Mouse (Mus musculus) adrenal gland, adult (tissue): Measurements from ENCODE around the gene Bcor.
A peak's percentile ranks its signal among the peaks of the same experiment; 100 is the strongest.

Source experiments
- DNase-seq, 2 experiments: peaks; one replicate each; pipeline ENCODE4 v3.0.0; 2022 to 2023; ENCODE audit warnings: low spot score in 1 of 2; ENCODE audit not compliant: inconsistent age in 2 of 2

The Bcor gene

DNA sequence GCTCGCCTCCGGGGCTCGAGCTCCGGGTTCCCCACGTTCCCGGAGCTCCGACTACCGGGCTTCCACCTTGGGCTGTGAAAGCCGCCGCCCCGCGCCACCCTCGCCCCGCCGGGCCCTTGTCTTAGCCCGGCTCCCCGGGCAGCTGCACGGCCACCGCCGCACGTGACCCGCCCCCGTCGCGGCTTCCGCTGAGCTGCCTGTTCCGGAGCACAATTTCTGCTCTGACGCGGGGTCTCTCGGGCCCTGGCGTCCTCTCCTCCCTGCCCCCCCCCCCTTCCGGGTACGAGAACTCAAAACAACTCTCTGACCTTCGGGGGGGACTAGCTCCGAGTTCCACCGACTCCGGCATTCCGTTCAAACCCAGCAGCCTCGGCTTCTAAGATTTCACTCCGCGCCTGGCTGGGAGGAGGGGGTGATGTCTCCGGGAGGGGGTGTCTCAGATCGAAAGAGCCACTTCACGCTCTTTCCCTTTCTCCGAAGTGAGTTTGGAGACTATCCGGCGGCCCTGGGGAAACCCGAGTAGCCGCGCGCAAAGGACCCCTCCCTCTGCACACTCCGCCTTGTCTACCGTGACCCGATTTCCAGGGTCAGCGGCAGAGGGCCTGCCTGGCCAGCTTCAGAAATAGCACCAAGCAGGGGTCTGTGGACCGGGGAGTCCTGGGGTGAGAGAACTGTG, at the start of gene Bcor:
Bcor (minus strand) TSS at position 375 of the 676 bp plus-strand sequence.
- DNase-seq = peak; percentile 66 to 82

DNA sequence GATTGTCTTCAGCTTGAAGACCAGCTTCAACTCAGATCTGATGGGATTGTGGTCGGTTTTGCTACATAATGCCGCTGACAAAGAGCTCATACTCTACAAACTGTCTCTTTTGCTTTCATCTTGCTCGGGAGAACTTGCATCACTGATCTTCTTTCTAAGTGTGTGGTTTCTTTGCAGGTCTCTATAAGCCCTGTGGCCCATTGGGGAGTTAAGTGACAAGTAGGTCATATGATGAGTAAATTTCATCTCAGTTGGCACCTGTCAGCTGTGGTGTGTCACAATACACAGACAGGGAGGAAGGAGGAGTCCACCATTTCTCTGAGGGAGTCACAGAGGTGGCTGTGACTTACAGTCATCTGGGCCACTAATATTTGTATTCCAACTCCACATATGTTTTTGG, 42.8 kb upstream of the Bcor start:
- DNase-seq = no peak

DNA sequence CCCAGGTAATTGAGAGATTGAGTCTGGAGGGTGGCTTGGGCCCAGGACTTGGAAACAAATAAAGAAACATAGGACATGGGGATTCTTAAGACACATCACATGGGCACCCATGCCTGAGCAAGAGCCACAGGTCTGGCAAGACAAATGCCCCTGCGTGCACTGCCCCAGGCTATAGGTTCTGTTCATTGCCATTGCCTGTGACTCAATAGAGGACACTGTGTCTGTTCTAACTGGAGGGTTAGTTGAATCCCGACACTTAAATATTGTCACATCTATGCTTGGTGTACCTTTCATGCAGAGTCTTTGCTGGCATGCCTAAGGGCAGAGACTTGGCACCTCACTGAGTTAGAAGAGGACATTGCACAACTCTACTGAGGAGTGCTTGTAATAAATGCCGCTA, 41.0 kb upstream of the Bcor start:
- DNase-seq = no peak

DNA sequence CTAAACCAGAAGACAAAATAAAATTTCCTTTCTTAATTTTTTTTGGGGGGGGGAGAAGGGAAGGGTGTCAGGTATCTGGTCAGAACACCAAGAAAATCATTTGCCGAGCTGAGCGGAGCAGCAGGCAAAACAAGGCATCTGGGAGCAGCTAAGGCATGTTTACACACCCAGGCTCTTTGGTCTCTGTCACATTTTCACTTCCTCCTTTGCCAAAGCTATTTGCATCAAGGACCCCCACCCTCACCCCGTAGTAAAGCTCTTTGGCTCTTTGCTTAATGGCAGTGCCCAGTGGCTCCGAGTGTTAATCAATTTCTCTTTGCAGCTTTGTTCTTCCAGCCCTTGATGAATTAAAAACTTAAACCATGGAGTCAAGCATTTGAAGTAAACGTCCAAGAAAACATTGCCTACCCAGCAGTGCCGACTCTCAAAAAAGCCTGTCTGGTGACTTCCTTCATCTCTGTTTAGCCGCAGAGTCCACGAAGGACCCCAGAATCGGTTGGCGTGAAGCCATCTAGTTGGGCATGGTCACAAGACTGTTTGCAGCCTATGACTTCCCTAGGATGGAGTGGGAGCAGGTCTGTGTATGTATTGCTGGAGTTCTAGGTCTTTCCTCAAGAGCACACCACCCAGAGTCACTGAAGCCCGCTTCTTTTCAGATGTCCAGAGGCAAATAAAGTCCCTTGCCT, 35.2 kb upstream of the Bcor start:
- no peak for DNase-seq

DNA sequence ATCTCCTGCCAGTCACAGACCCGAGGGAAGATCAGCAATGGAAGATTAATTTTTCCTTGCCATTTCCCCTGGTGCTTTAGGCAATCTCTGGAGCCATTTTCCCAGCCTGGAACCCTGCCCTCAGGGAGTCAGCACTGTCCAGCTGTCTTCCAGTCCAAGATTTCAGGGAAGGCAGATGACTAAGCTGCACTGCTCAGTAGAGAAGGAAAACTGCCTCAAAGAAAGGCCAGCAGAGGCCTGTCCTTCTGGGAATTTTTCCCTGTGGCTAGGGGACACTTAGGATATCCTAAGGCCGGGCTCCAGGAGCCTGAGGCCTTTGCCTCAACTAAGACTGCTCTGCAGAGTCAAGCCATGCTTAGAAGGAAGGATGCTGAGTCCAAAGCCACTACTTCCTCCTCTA, 32.2 kb upstream of the Bcor start:
- DNase-seq = no peak

DNA sequence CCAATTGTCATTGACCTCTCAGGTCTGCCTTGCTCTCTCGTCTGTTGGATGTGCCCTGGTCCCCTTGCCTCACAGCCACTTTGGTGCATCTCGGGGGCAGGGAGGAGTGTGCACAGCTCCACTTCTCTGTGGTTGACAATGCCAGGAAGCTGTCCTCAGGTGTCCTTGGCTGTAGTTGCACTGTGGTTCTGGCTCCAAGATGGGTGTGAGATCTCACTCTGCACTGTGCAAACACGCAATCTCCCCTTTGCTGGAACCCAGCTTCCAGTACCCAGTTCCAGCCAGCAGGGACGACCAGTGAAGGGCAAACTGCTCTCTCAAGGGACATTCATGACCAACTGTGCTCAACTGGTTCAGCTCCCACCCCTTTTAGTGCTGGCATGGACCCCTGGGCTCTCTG, 29.4 kb upstream of the Bcor start:
- DNase-seq = peak in 1 of 2 experiments; percentile 25

DNA sequence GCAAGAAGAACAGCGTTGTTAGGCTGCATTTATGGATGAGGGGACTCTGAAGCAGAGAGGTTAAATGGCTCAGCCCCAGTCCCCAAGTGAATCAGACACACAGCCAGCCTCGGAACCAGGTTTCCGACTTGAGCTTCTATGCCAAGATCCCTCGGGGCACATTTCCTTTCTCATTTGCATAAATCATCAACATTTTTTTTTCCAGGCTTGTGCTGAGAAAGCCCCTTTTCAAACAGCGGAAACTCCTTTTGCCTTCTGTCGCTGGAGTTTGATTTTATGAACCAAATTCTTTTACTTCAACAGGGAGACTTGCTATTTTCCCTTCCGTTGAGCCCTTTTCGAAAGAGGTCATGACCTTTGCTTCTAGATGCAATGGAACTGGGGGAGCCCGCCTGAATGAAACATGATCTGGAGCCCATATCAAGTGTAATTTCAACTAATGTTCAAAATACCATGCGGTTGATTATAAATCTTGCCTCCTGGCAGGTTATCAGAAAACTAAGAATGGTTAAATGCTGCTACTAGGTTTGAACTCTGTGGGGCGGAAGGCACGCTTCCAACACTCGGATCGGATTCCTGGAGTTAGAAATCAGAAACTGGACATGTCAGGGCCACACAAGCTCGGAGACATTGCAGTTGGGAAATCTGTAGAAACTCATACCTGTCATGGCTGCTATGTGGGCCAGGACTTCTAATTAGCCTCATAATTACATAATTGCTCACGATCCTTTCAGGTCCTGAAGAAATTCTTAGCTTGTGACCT, 15.2 kb upstream of the Bcor start:
- DNase-seq = peak in 1 of 2 experiments; percentile 59

DNA sequence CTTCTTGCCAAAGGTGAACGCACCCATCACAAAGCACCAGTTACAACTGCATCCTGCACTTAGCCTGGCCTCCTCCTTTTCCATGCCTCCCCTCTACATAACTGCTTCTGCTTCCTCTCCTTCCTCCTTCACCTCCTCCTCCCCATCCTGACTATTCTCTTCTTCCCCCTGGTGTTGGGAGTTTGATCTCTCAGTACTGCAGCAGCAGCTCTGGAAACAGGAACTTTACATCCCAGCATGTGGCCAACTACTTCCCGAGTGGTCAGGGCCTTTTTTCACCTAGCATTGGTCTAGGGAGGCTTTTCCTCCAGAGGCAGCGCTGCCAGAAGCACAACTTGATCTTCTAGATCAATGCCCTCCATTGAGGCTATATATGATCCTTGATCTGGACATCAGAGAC, 10.0 kb upstream of the Bcor start:
- DNase-seq = no peak

DNA sequence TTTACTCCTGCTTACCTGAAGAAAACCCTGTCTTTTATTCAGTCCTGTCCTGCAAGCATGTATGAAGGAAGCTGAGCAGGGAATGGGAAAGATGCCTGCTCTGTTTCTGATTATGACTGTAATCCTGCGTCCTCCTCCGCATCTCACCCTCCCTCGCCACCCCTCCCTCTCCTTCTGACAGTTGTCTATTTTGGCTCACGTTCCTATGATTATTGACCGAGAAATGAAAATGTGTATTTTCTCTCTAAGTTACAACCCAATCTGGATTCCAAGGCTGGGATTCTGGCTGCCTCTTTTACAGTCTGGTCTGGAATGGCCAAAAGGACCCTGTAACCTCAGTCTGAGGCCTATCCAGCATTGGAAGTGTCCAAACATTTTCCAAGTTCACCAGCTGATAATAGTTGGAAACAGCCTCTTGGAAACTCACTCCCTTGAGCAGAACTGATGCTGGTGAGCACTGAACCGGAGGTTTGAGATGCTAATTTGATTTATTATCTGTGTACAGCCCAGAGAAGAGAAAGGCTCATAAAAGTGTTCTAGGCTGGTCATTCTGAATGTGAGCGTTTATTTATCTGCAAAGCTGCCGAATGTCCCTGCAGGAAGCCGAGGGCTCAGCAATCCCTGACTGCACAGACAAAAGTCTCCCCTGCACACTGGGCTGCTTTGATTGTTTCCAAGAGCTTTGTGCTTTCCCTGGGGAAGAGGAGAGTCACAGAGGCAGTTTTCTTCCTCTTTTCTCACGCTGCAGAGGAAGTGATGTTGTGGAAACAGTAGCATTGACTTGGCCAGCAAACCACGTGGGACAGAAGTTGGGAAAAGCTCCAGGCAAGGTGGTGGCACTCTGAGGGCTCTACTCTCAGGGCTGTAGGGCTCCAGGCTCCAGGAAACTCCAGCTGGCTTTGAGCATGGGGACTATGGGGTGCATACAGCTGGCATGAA, 4.7 kb upstream of the Bcor start:
- DNase-seq = peak; percentile 9 to 35

DNA sequence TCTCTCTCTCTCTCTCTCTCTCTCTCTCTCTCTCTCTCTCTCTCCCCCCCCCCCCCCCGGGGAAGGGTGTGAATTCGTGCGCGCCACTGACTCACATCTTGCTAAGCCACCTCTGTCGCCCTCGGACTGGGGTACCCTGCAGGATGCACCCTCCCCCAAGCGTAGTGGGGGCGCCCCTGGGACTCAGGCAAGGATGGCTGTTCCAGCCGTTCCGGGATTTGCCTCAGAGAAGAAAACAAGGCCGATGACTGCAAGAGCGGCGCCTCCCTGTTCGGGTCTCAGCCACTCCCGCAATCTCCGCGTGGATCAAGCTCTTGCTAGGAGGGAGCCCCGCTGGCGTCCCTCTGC, 647 bp downstream of the Bcor start:
- DNase-seq = peak; percentile 39 to 72

DNA sequence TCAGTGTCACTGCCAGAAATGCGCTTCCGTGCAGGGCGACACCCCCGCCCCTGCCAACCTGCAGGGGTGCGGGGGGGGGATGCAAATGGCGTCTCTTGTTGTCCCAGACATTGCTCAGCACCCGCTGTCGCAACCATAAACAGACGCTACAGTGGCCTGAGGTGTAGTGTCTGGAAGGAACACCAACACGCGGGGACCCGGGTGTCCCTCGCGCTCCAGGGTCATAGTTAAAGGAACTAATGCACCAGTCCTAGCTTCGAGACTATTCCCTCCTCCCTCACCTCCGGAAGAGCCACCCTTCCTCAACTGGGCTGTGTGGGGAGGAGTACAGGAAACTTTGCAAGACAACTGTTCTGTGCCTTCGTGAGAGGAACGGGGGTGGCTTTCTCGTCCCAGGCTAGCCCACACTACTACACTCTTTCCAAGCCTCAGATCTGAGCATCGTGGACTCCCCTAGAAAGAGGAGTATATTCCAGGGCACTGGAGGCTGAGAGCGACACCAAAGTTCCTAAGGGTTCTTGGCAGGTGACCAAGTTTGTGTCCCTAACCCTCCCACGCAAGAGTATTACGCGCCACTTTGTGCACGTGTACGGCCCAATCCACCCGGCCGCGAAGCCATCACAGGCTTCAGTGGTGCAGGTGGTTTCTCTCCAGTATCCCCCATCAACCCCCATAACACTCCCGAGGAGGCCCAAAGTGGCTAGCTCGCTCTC, 1.2 kb downstream of the Bcor start:
- peak; percentile 62 to 75 for DNase-seq

DNA sequence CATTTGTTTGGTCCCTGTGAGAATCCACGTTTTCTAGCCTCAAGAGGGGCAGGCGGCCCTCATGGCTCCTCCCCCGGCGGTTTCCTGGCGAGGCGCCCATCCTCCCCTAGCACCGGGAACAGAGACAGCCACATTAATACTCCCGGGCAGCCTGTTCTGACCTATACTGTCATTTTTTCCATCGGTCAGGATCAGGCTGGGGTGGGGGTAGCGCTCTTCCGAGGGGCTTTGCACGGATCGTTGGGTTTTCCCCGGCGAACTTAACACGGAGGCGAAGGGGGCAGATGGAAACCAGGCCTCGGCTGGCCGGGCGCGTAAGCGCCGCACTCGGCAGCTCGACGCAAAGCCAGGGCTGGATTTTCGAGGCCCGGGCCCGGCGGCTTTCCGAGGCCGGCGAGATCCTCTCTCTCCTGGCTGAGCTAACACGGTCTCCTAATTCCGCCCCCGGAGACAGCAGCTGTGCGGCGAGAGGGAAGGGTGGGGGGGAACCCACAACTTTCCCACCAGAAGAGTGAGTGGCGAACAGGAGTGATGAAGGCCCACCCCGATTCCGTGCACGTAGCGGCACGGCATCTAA, 1.8 kb downstream of the Bcor start:
- peak; percentile 79 to 90 for DNase-seq

DNA sequence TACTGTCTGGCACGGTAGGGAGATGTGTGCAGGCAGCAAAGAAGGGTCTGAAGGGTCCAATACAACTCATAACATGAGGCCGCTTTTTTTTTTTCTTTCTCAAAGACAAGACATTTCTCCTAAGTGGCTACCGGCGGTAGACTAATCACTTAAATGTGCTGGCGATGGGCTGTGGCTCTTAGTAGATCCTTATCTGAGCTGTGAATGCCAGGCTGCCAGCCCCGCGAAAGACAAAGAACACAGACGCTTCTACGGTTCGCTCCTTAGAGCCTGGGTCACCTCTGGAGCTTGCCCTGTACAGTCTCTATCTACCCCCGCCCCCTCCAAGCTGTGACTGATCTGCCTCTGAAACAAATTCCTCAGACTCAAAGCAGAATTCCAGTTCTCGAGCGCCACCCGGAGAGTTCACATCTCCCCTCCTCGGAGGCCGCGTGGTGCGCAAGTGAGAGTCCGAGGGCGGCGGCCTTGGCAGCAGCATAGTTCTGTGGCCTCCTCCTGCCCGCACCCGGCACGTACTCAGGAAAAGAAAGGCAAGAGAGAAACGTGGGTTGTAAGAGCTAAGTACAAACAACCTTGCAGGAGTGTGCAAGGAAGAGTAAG, 2.7 kb downstream of the Bcor start:
- peak; percentile 78 to 88 for DNase-seq

DNA sequence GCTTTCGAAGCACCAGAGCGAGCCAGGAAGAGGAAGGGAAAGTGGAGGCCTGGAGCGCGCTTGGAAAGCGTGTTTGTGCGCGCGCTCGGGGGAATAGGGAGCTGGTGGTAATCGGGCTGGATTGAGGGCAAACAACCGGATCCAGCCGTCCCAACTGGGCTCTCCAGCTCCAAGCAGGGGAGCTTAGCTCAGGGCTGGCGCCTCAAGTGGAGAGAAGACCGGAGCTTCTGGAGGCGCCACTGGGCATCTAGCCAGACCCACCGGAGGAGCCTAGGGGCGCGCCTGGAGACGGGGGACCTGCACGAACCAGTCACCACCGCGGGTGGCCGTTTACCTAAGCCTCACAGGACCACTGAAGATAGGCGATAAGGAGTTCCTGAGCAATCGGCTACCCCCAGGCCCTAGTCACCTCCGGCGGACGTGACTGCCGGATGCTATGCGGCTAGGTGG, 4.3 kb downstream of the Bcor start:
- peak; percentile 53 to 75 for DNase-seq

DNA sequence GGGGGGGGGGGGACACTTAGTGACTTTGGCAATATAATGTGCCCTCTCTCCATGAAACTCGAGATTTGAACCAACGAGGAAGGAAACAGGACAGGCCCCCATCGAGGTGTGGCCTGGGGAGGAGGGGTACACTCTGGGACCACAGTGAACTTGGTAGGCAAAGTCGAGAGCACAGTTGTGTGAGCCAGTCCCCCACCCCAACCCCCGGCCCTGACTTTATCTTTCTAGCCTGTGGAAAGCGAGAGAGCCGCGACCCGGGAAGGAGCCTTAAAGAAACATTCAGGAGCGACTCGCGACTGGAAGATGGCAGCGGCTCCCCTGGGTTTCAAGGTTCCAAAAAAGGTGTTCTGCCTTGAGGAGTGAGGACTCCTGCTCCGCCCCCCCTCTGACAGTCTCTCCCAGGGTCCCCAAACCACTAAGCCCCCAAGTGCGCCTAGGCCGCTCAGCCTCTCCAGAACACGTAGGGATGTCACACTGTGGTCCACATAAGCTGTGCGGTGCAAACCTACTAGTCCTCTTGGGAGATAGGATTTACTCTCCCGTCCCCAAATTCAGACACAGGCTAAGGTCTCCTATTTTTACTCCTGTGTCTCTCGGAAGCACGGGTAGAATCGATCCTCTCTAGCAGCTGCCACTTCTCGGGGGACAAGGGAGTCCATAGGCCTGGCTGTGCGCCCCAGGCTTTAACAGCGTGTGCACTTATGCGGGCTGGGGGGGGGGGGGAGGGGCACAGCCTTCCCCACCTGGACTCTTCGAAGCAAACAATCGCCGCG, 4.9 kb downstream of the Bcor start:
- peak in 1 of 2 experiments; percentile 19 for DNase-seq

DNA sequence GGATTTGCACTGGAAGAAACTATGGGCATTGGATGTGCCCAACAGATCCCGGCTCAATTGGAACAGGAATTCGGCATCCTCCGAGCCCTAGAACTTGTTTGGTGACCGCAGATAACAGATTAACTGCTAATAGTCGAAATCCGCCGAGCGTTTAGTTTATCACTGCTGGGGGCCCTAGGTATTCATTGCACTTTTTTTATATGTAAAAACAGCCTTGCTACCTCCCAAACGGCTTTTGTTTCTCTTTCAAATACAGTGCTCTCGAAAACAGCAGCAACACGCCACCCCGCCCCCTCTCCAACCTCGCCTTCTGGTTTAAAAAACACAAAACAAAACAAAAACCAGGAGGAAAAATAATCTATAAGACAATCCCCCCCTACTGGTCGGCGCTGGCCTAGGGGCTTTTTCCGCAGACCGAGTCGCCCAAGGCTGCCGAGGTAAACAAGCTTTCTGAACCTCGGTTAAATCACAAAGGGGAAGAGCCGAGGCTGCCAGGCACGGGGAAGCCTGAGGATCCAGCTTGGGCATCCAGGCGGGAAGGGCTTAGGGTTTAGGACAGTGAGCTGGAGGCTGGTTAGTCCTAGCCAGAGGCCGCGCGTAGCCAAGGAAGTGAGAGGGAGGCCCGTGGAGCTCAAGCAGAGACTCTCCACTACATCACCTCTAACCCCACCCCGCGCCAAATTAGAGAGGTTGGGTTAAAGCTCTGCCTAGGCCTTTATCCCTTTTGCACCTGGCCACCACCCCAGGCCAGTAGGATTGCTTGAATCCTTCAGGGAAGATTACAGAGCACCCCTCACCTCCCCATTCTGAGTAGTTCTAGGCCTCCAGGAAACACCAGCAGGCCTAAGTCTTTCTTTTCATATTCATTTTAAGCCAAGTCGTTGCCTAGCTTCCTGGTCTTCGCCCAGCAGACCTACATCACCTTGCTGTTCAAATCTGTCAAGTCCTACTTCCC, 6.7 kb downstream of the Bcor start:
- peak in 1 of 2 experiments; percentile 38 for DNase-seq
